Mouse (Mus musculus) G1E (cell line): ENCODE data around the gene Nphp1. TPM values are rescaled to one million over a fixed set of nuclear protein-coding genes. Genes with fewer than 3 reads are reported as not detected.

ENCODE experiments used
- ATAC-seq: 2 replicates; pipeline ENCODE4 v1.8.0; 2016; ENCODE audit warnings: mild to moderate bottlenecking; ENCODE audit not compliant: insufficient number of reproducible peaks, poor library complexity, low FRiP score, severe bottlenecking; ENCODE audit errors: extremely low read depth
- DNase-seq: peaks from one replicate; pipeline ENCODE4 v3.0.0; 2012; ENCODE audit warnings: low spot score
- H3K27me3 ChIP-seq: 2 replicates; pipeline ENCODE4 v1.6.1; 2012; ENCODE audit warnings: mild to moderate bottlenecking, low read length, inconsistent platforms; ENCODE audit not compliant: insufficient read depth
- H3K36me3 ChIP-seq: replicated peaks from 2 replicates; pipeline ENCODE3; 2012; ENCODE audit warnings: mild to moderate bottlenecking, inconsistent platforms
- H3K4me1 ChIP-seq: 2 replicates; pipeline ENCODE4 v1.6.1; 2012; ENCODE audit warnings: low read depth, low read length, inconsistent platforms, mixed read lengths; ENCODE audit not compliant: insufficient read depth
- H3K4me3 ChIP-seq: 2 replicates; pipeline ENCODE4 v1.5.1; 2012; ENCODE audit warnings: low read depth, mild to moderate bottlenecking, inconsistent platforms, low read length, moderate library complexity, mixed read lengths
- H3K9me3 ChIP-seq: replicated peaks from 2 replicates; pipeline ENCODE4 v1.6.1; 2012; ENCODE audit warnings: inconsistent platforms
- CTCF ChIP-seq: IDR thresholded peaks from 2 replicates; pipeline ENCODE4 v1.5.1; 2012; ENCODE audit warnings: low read depth, low read length, inconsistent platforms, mixed read lengths
- GATA1 ChIP-seq: IDR thresholded peaks from 2 replicates; pipeline ENCODE4 v1.6.1; 2012; ENCODE audit warnings: borderline replicate concordance, low read length, inconsistent platforms, mixed read lengths
- GATA2 ChIP-seq: IDR thresholded peaks from 2 replicates; pipeline ENCODE4 v1.6.1; 2012; ENCODE audit warnings: low read depth, low read length, inconsistent platforms, borderline replicate concordance
- POLR2AphosphoS5 ChIP-seq: IDR thresholded peaks from 2 replicates; pipeline ENCODE4 v1.6.1; 2012; ENCODE audit warnings: low read depth, low read length, inconsistent platforms; ENCODE audit not compliant: insufficient replicate concordance
- TAL1 ChIP-seq: conservative IDR thresholded peaks from 2 replicates; pipeline ENCODE4 v1.6.1; 2012; ENCODE audit warnings: low read depth, low read length, inconsistent platforms, mixed read lengths
- polyA plus RNA-seq: library from polyadenylated mRNA; stranded (reverse); fragments of >175 nt; gene quantifications from 2 replicates; pipeline ENCODE4 v1.2.3, GENCODE M21; 2012
- total RNA-seq, 2 experiments: library from RNA; stranded (forward) in 1 of 2; stranded (reverse) in 1 of 2; fragments of 200-1000 nt in 1 of 2; fragments of >200 nt in 1 of 2; fragmentation: Nextera tagmentation in 1 of 2; gene quantifications; 2 replicates each; pipeline ENCODE4 v1.2.3; 2014 to 2017

Gene Nphp1
- total and polyA plus RNA-seq, 3 experiments = 5.5 to 11.0 (median 9.3) TPM

GRCm38 (mm10) chr2:127760429-127761000 lies 28.2 kb downstream of the Nphp1 start:
- H3K4me1 ChIP-seq = peaks cover 5% of the 10 kb centered on the region; the same call in 1 of the 2 replicates
- no peak for ATAC-seq
- no peak overlapping the region for H3K4me3 ChIP-seq
- TF ChIP-seq GATA2 (no peak), POLR2AphosphoS5 (no peak), GATA1 (no peak), TAL1 (no peak), CTCF (no peak)
- DNase-seq = no peak
- H3K9me3 ChIP-seq = no peaks in the 10 kb centered on the region
- H3K36me3 ChIP-seq = peaks cover 8% of the 10 kb centered on the region
- H3K27me3 ChIP-seq = no peaks in the 10 kb centered on the region

DNA sequence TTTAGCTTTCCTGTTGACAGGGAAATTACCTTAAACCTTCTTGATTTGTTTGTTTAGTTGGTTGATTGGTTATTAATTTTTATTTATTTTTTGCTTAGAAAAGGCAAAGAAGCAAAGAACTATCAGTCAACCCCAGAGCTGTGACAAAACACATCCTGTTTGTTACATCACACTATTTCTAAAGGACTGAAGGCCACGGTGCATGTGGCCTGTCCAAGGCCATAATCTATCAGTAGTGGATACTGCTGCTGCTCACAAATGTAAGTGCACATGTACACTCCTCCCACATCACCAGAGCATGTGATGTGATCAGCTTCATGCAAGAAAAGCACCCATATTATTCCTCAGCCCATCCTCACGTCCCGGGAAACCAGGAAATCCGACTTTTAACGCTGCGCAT lies 28.7 kb downstream of the Nphp1 start:
- H3K9me3 ChIP-seq = no peaks in the 10 kb centered on the region
- DNase-seq (no peak), ATAC-seq (no peak)

DNA sequence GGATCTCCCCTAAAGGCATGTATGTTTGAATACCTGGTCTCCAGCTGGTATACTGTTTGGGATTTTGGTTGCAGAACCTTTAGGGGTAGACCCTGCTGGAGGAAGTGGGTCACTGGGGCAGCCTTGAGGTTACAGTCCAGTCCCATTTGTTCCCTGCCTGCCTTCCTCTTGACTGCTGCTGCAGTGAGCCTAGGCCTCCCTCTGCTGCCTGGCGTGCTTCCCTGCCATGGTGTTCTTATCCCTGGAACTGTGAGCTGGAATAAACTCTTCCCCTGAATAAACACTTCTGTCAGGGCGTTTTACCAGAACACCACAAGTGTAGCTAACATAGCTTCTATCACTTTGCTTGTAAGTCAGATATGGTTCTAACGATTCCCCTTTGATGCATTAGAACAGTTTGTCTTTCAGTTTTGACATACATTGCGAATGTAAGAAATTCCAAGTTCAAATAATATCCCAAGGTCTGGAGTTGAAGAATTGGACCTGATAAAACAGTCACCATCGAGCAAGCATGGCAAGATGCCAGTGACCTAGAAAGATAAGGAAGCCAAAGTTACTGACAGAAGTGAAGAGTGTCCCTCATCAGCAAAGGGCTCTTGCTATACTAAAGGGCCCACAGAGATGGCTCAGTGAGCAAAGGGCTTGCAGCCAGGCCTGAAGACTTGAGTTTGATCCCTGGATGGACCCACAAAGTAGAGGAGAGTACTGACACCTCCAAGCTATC lies 29.4 kb downstream of the Nphp1 start:
- no peak for ATAC-seq
- peaks cover 8% of the 10 kb centered on the region for H3K36me3 ChIP-seq
- H3K4me3 ChIP-seq = no peak overlapping the region
- no peaks in the 10 kb centered on the region for H3K9me3 ChIP-seq
- TF ChIP-seq GATA2 (no peak), TAL1 (no peak), GATA1 (no peak), CTCF (no peak), POLR2AphosphoS5 (no peak)
- no peaks in the 10 kb centered on the region for H3K27me3 ChIP-seq
- peaks cover 5% of the 10 kb centered on the region; the same call in 1 of the 2 replicates for H3K4me1 ChIP-seq
- no peak for DNase-seq

More for the DNA sequence above, 28.7 kb downstream of the Nphp1 start:
- H3K4me1 ChIP-seq = peaks cover 5% of the 10 kb centered on the region; the same call in 1 of the 2 replicates
- no peaks in the 10 kb centered on the region for H3K27me3 ChIP-seq
- no peak overlapping the region for H3K4me3 ChIP-seq
- peaks cover 8% of the 10 kb centered on the region for H3K36me3 ChIP-seq
- TF ChIP-seq GATA2 (no peak), GATA1 (no peak), TAL1 (no peak), CTCF (no peak), POLR2AphosphoS5 (no peak)

DNA sequence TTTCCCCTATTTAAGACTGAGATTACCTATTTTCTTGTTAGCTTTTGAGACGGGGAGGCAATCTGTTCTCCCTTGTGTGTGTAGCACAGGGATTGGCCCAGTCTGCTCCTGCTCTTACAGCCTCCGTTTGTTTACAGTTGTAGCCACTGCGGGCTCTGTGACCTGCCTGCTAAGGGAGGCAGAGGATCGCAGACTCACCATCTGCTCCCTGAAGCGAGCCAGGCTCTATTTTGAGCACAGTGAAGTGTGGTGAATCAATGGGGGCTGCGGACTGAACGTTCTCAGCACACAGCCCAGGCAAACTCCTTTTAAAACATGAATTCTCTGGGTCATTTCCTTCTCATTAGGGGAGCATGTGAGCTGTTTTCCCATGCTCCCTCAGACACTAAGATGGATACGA lies 31.5 kb downstream of the Nphp1 start:
- no peaks in the 10 kb centered on the region for H3K9me3 ChIP-seq
- H3K36me3 ChIP-seq = peaks cover 6% of the 10 kb centered on the region
- ATAC-seq = no peak
- DNase-seq = no peak
- TF ChIP-seq GATA2 = no peak
- no peak for TF ChIP-seq POLR2AphosphoS5
- TF ChIP-seq GATA1 = no peak
- TF ChIP-seq CTCF = no peak
- TF ChIP-seq TAL1 = no peak
- no peaks in the 10 kb centered on the region for H3K27me3 ChIP-seq
- H3K4me3 ChIP-seq = no peak overlapping the region
- H3K4me1 ChIP-seq = peaks cover 5% of the 10 kb centered on the region; the same call in 1 of the 2 replicates

GRCm38 (mm10) chr2:127754113-127754512 lies 34.6 kb downstream of the Nphp1 start:
- no peaks in the 10 kb centered on the region for H3K4me1 ChIP-seq
- no peaks in the 10 kb centered on the region for H3K36me3 ChIP-seq
- DNase-seq (no peak), ATAC-seq (no peak)
- no peak for TF ChIP-seq GATA2
- TF ChIP-seq TAL1 = no peak
- TF ChIP-seq POLR2AphosphoS5 = no peak
- TF ChIP-seq CTCF = no peak
- TF ChIP-seq GATA1 = no peak
- no peaks in the 10 kb centered on the region for H3K9me3 ChIP-seq
- H3K27me3 ChIP-seq = peaks cover 4% of the 10 kb centered on the region; the same call in 1 of the 2 replicates
- H3K4me3 ChIP-seq = no peak overlapping the region

DNA sequence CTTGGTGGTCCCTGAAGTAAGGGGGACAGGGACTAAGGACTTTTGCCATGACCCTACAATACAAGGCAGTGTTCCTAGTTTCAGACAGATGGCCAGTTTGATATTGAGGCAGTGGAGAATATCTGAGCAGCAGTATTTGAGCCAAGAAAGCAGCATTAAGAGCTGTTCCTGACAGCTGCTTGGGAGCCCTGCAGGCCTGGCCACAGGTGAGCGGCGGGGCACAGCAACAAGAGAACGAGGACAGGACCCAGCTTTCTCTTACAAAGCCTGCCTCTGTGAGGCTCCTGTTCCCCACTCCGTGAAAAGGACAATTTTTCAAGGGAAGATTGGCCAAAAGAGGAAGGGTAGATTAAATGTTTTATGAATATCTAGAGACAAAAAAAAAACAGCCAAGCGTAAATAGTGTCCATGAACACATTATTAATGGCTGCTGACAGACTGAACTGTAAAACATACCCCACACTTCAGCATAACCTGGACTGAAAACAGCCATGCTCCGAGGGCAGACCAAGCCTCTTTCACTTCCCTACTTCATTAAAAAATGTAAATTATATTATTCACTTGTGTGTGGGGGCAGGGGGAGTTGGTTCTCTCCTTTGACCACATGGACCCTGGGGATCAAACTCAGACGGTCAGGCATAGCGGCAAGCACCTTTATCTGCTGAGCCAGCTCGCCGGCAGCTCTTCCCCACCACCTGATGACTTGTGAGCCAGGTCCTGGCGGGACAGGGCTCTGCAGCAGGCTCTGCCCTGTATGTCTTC lies 36.7 kb downstream of the Nphp1 start:
- peaks cover 6% of the 10 kb centered on the region for H3K27me3 ChIP-seq
- no peak overlapping the region for H3K4me3 ChIP-seq
- ATAC-seq = no peak
- no peaks in the 10 kb centered on the region for H3K9me3 ChIP-seq
- DNase-seq = no peak
- H3K4me1 ChIP-seq = no peaks in the 10 kb centered on the region
- TF ChIP-seq CTCF (no peak), GATA1 (no peak), POLR2AphosphoS5 (no peak), GATA2 (no peak), TAL1 (no peak)
- no peaks in the 10 kb centered on the region for H3K36me3 ChIP-seq
